Mouse (Mus musculus) liver, postnatal 0 days (tissue): ENCODE measurements around the gene Thumpd3. TPM values are rescaled to one million over a fixed set of nuclear protein-coding genes. Genes with fewer than 3 reads are reported as not detected.
A peak's percentile ranks its signal among the peaks of the same experiment; 100 is the strongest.

ENCODE experiments used
- ATAC-seq: fragments of 200-750 bp; cut with Nextera tagmentation; 2 replicates; pipeline ENCODE4 v1.8.0; 2017; ENCODE audit warnings: mild to moderate bottlenecking, moderate library complexity
- DNase-seq: peaks from one replicate; pipeline ENCODE4 v3.0.0-alpha.2; 2016
- H3K27ac ChIP-seq: fragments of 300-500 bp; sonication (generic); 2 replicates; pipeline ENCODE4 v1.5.1; 2014; ENCODE audit warnings: antibody characterized with exemption, moderate library complexity, mild to moderate bottlenecking, low read depth
- H3K27me3 ChIP-seq: fragments of 300-500 bp; sonication (generic); 2 replicates; pipeline ENCODE4 v1.6.1; 2014; ENCODE audit warnings: low read length, control low read depth, mixed read lengths; ENCODE audit not compliant: insufficient read depth
- H3K36me3 ChIP-seq: fragments of 300-500 bp; sonication (generic); replicated peaks from 2 replicates; pipeline ENCODE4 v1.6.1; 2014; ENCODE audit warnings: mild to moderate bottlenecking, control low read depth, low read length, moderate library complexity, mixed read lengths; ENCODE audit not compliant: insufficient read depth
- H3K4me1 ChIP-seq: fragments of 300-500 bp; sonication (generic); 2 replicates; pipeline ENCODE4 v1.6.1; 2014; ENCODE audit warnings: antibody characterized with exemption, mild to moderate bottlenecking, control low read depth; ENCODE audit not compliant: insufficient read depth
- H3K4me2 ChIP-seq: fragments of 300-500 bp; sonication (generic); 2 replicates; pipeline ENCODE4 v1.6.1; 2014; ENCODE audit warnings: low read depth, mild to moderate bottlenecking, low read length, moderate library complexity, mixed read lengths
- H3K4me3 ChIP-seq: fragments of 300-500 bp; sonication (generic); 2 replicates; pipeline ENCODE4 v1.5.1; 2014; ENCODE audit warnings: low read depth, low read length
- H3K9ac ChIP-seq: fragments of 300-500 bp; sonication (generic); replicated peaks from 2 replicates; pipeline ENCODE4 v1.6.1; 2014; ENCODE audit warnings: mild to moderate bottlenecking, moderate library complexity
- H3K9me3 ChIP-seq: fragments of 300-500 bp; sonication (generic); 2 replicates; pipeline ENCODE4 v1.6.1; 2016; ENCODE audit warnings: mild to moderate bottlenecking, control low read depth, low read length, mixed read lengths
- CTCF ChIP-seq: sonication (generic); IDR thresholded peaks from 2 replicates; pipeline ENCODE4 v1.5.1; 2016; ENCODE audit warnings: antibody characterized with exemption, low read depth
- EP300 ChIP-seq: IDR thresholded peaks from 2 replicates; pipeline ENCODE4 v1.6.1; 2016; ENCODE audit warnings: antibody characterized with exemption, low read depth, mild to moderate bottlenecking
- WGBS: fragments of 180-500 bp; shearing (Covaris S2); extraction: QIAGEN DNeasy Blood & Tissue Kit; methylation state at CpG from one replicate; pipeline ENCODE4 v1.1.7; 2014; ENCODE audit not compliant: insufficient replicate concordance; 5-methylcytosine and 5-hydroxymethylcytosine counted together
- polyA plus RNA-seq: library from polyadenylated mRNA; unstranded; fragments of >200 nt; fragmentation: Nextera tagmentation; extraction: Ambion mirVana; gene quantifications from 2 replicates; pipeline ENCODE4 v1.2.1, GENCODE M21; 2015

Gene Thumpd3
- 23.8 and 25.1 TPM in 2 replicates for polyA plus RNA-seq

DNA sequence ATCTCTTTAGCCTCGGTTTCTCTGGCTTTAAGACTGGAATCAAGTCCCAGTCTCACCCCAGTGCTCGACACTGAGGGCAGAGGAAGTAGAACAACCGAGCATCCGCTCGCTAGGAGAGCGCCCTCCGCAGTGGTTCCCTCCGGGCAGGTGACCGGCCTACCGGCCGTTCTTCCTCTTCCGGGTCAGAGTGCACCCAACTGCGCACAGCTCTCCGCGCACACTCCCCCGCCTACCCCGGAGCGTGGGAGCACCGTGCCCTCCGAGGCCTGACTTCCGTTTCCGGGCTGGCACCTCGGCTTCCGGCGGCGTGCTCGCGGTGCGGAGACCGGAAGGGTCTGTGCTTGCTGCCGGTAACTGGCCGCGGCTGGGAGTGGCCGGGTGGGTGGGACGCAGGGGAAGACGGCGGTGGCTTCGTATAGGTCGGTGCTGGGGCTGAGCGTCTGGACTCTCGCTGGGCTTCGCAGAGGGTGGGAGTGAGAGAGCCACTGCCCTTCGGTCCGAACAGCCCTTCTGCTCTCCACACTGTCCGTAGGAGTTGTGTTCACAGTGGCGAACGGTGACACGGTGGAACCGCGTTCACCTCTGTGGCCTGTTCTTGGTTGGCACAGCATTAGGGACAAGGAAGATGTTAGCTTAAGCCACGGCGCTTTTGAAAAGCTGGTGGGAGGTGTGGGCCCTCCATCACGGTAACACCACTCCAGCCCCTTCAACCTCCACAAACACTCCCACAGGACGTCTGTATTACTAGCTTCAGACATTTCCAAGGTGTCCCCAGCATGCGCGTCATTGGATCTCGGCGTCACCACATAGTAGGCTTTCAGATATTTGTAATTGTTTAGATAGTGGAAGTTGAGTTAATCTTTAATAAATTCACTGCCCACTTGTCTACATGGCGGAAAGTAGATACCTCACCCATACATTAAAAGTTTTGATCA, at the start of gene Thumpd3:
Gene Thumpd3, plus strand, starts transcription at position 185 of the 935 bp plus-strand sequence.
- DNase-seq (peak; percentile 98), ATAC-seq (peak; percentile 96)
- H3K36me3 ChIP-seq = peaks cover 13% of the 10 kb centered on the region
- H3K4me2 ChIP-seq = peak within 1 kb of the TSS; percentile 79
- WGBS = under 1% methylated on average over 59 of the region's 59 CpGs
- peaks cover 29% of the 10 kb centered on the region for H3K4me1 ChIP-seq
- TF ChIP-seq CTCF (no peak), EP300 (peak; percentile 72)
- H3K27me3 ChIP-seq = no peaks in the 10 kb centered on the region
- H3K4me3 ChIP-seq = peak within 1 kb of the TSS; percentile 85
- no peaks in the 10 kb centered on the region for H3K9me3 ChIP-seq
- H3K27ac ChIP-seq = peak within 1 kb of the TSS; percentile 91
- H3K9ac ChIP-seq = peak within 1 kb of the TSS; percentile 91

DNA sequence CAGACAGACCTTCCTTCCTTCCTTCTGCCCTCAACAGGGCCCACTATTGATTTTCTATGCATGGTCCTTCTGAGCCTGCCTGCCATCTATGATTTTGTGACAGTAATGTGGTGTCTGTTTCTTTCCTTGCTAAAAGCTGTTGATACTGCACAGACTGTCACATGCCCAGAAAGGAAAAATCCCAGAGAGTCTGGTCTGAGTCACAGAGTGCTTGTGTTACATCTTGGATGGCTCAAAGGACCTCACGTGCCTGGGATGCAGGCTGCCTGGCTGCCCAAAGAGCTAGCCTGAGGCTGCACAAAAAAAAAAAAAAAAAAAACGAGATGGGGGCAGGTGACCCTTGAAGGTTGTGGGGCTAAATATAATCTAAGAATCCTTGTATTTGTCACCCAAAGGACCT, 46.8 kb upstream of the Thumpd3 start:
- DNase-seq (no peak), ATAC-seq (no peak)
- Histone ChIP-seq H3K27me3 (no peaks in the 10 kb centered on the region), H3K36me3 (no peaks in the 10 kb centered on the region), H3K4me1 (no peaks in the 10 kb centered on the region), H3K4me3 (no peak overlapping the region), H3K9me3 (no peaks in the 10 kb centered on the region), H3K4me2 (no peak overlapping the region), H3K27ac (no peak overlapping the region), H3K9ac (no peak overlapping the region)
- WGBS = 37% methylated on average over 2 of the region's 2 CpGs
- no peak for TF ChIP-seq EP300

DNA sequence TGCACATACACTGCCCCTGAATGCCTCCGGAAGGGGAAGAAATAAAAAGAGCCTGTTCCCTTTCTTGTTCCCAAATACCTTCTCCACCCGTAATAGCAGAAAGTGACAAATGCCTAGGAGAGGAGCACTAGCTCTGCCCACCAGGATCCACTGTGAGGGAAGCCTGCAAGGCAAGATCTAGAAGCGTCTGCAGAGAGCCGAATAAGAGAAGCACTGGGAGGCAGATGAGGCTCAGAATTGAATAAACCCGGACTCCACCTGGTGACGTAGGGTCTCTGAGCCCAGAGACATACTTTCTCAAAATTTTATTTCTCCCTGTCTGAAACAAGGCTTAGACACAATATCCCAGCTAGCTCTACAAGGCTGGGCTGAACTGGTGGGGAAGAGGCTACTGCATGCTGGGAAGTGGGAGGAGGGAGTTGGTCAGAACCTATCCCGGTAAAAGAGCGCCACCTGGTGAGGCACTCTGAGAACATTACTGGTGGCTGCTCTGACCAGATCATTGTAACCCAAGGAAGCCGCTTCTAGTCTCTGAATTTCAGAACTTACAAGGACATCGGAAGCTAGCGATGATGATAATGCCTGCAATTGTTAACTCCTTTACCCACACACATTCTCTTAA, 45.2 kb upstream of the Thumpd3 start:
- H3K9ac ChIP-seq = no peak overlapping the region
- 34% methylated on average over 11 of the region's 11 CpGs for WGBS

DNA sequence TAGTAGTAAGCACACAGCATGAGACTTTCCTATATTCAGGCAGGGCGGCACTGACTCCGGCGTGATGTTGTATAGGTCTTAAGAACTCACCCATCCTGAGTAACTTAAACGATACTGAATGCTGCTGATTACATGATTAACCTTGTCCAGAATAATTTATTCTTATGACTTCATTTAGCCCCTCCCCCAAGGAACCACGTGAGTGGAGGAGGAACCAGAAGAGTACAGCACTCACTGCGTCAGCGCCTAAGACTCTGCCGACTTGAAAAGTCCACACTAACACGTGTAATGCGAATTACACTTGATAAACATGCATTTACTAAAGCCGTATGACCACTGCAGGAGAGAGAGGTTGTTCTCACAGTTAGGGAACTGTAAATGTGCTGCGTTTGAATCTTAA, 44.3 kb upstream of the Thumpd3 start:
- Histone ChIP-seq H3K4me3 (no peak overlapping the region), H3K27ac (no peak overlapping the region), H3K9ac (no peak overlapping the region), H3K27me3 (no peaks in the 10 kb centered on the region), H3K9me3 (no peaks in the 10 kb centered on the region), H3K4me1 (no peaks in the 10 kb centered on the region), H3K4me2 (no peak overlapping the region), H3K36me3 (no peaks in the 10 kb centered on the region)
- DNase-seq (no peak), ATAC-seq (no peak)
- 59% methylated on average over 12 of the region's 12 CpGs for WGBS
- TF ChIP-seq EP300 (no peak), CTCF (no peak)

More for the DNA sequence above, 45.2 kb upstream of the Thumpd3 start:
- Histone ChIP-seq H3K4me2 (peak overlapping the region; percentile 41), H3K4me3 (no peak overlapping the region), H3K36me3 (no peaks in the 10 kb centered on the region), H3K27ac (no peak overlapping the region), H3K4me1 (no peaks in the 10 kb centered on the region), H3K27me3 (no peaks in the 10 kb centered on the region), H3K9me3 (no peaks in the 10 kb centered on the region)
- peak; percentile 85 for DNase-seq
- peak; percentile 89 for TF ChIP-seq CTCF
- TF ChIP-seq EP300 = no peak
- ATAC-seq = peak; percentile 81

DNA sequence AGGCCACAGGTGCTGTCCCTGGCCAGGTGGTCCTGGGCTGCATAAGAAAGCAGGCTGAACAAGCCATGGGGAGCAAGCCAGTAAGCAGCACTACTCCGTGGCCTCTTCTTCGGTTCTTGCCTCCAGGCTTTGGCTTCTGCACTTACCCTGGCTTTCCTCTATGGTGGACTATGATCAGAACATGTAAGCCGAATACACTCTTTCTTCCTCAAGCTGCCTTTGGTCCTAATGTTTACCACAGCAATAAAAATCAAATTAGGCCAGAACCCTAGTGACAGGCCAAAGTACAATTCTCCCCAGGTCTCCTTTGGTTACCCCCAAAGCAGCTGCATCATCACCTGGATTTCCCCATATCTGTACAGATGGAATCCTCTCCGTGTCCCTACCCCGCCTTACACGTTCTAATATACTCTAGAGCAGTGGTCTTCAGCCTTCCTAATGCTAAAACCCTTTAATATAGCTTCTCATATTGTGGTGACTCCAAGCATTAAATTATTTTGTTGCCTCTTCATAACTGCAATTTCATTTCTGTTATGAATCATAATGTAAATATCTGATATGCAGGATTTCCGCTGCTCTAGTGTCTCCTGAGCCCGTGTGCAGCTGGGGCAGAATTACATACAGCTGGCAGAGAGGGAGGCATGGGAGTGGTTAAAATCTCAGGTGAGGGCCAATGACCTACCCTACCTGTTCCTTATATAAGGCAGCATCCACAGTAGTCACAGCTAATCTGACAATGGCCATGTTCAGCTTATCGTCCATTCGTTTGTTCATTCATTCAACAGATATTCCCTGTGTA, 42.5 kb upstream of the Thumpd3 start:
- no peak overlapping the region for H3K4me3 ChIP-seq
- H3K9ac ChIP-seq = no peak overlapping the region
- no peak for TF ChIP-seq CTCF
- no peak for TF ChIP-seq EP300
- ATAC-seq (no peak), DNase-seq (no peak)
- 78% methylated on average over 10 of the region's 10 CpGs for WGBS
- no peaks in the 10 kb centered on the region for H3K36me3 ChIP-seq
- H3K27me3 ChIP-seq = no peaks in the 10 kb centered on the region
- no peak overlapping the region for H3K27ac ChIP-seq
- H3K4me1 ChIP-seq = no peaks in the 10 kb centered on the region
- no peak overlapping the region for H3K4me2 ChIP-seq
- H3K9me3 ChIP-seq = no peaks in the 10 kb centered on the region

DNA sequence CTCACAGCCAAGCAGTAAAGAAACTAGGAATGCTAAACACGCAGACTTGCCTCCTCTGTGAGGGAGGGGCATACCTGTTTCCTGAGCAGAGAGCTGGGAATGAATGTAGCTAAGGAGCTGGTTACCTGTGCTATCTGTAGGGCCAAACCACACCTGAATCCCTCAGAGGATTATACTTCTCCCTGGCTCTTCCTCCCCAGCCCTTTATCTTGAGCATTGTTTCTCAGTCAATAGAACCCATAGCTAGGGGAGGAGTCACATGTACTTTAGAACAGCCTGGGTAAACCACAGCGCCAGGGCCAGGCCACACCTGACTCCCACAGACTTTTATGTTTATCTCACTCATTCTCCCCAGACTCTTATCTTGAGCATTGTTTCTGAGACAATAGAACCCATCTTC, 39.2 kb upstream of the Thumpd3 start:
- no peak for ATAC-seq
- TF ChIP-seq CTCF (no peak), EP300 (no peak)
- Histone ChIP-seq H3K36me3 (no peaks in the 10 kb centered on the region), H3K4me2 (no peak overlapping the region), H3K4me3 (no peak overlapping the region), H3K4me1 (no peaks in the 10 kb centered on the region), H3K9me3 (no peaks in the 10 kb centered on the region), H3K27ac (no peak overlapping the region), H3K27me3 (no peaks in the 10 kb centered on the region), H3K9ac (no peak overlapping the region)
- no peak for DNase-seq
- WGBS = 40% methylated on average over 2 of the region's 2 CpGs
